ENCODE assay signal across 7 mouse cellular contexts in genomic region chr6:24514552-24515284, GRCm38 (mm10). TPM values are rescaled to one million over a fixed set of nuclear protein-coding genes. Genes with fewer than 3 reads are reported as not detected.
A peak's percentile ranks its signal among the peaks of the same experiment; 100 is the strongest.
DNase-seq lines count a peak whose midpoint lies in the region; ATAC-seq lines count a peak whose summit lies in the region.

Iqub (minus strand) TSS chr6:24515067.

- H3K4me3 ChIP-seq in embryonic facial prominence, embryonic 10.5 days = 0 out of 2 replicates have a peak within 1 kb of the TSS, but pooled peaks have one; percentile 1

- peak; percentile 81 for ATAC-seq in megakaryocyte-erythroid progenitor cell, adult 5-6 weeks (replicated peaks; ENCODE audit: low FRiP score, low TSS enrichment, poor library complexity, severe bottlenecking)

- H3K27me3 ChIP-seq in embryonic facial prominence, embryonic 10.5 days (replicated peaks; ENCODE audit: low read depth, poor library complexity, severe bottlenecking) = no peaks in the 10 kb centered on the region

- peak; percentile 55 for DNase-seq in adrenal gland, postnatal 25 days
- DNase-seq in embryonic facial prominence, embryonic 10.5 days (ENCODE audit: low spot score) = peak; percentile 66
- peak; percentile 54 for DNase-seq in heart, adult 8-10 months (ENCODE audit: low spot score)
- peak; percentile 32 for DNase-seq in kidney, adult 18-20 months
- DNase-seq in left cerebral cortex, postnatal 14 days (ENCODE audit: low spot score in 2 of 2) = peak; percentile 86 to 92
- peak; percentile 83 for DNase-seq in right cerebral cortex, postnatal 14 days

- intact Hi-C loops in left cerebral cortex, postnatal 14 days (cut with DNase I) = no loop called here

- H3K9me3 ChIP-seq in embryonic facial prominence, embryonic 10.5 days = no peaks in the 10 kb centered on the region

- peaks cover 21% of the 10 kb centered on the region for H3K36me3 ChIP-seq in embryonic facial prominence, embryonic 10.5 days (replicated peaks)

- H3K27ac ChIP-seq in embryonic facial prominence, embryonic 10.5 days (replicated peaks) = no peak within 1 kb of the TSS; the same call in 1 of the 2 replicates

- peaks cover 8% of the 10 kb centered on the region for H3K4me1 ChIP-seq in embryonic facial prominence, embryonic 10.5 days

- 24% methylated on average over 13 of the region's 13 CpGs for WGBS in embryonic facial prominence, embryonic 10.5 days

RNA-seq across cellular contexts. Expression of gene Iqub, which starts in this region (rescaled TPM):
- 0.18 TPM in 1 of 2 replicates, not detected in the other for total RNA-seq in adrenal gland, postnatal 25 days (2021)
- polyA plus RNA-seq in embryonic facial prominence, embryonic 10.5 days (2016; fragmentation: Nextera tagmentation; extraction: Ambion mirVana) = 0.20 and 0.26 TPM in 2 replicates
- under 1 TPM; 0.37 to 0.81 (median 0.57) TPM for total RNA-seq in heart, adult 8-10 months (2022)
- total RNA-seq in left cerebral cortex, postnatal 14 days (2021) = under 1 TPM; 0.79 to 0.95 TPM
- total RNA-seq in megakaryocyte-erythroid progenitor cell, adult 5-6 weeks (2014; fragmentation: Nextera tagmentation) = not detected in 2 replicates
- 0.19 TPM in 1 of 2 replicates, not detected in the other for total RNA-seq in megakaryocyte-erythroid progenitor cell, adult 5-6 weeks (2017)

Comparison
In these comparisons a context has a peak if more than half of its experiments do, and no peak if none do; other contexts are left out.
1. Peak in DNase-seq in adrenal gland, postnatal 25 days; RNA of the gene not detected or under 1 TPM.
2. Peak in DNase-seq and H3K4me3 ChIP-seq in embryonic facial prominence, embryonic 10.5 days; RNA of the gene not detected or under 1 TPM.
3. Peak in DNase-seq in heart, adult 8-10 months; RNA of the gene not detected or under 1 TPM.
4. Peak in DNase-seq in left cerebral cortex, postnatal 14 days; RNA of the gene not detected or under 1 TPM.
5. Peak in ATAC-seq in megakaryocyte-erythroid progenitor cell, adult 5-6 weeks; RNA of the gene not detected or under 1 TPM.
6. DNase-seq: peak in every context shown above with its lines; median percentile 89 in left cerebral cortex, postnatal 14 days; 83 in right cerebral cortex, postnatal 14 days; 66 in embryonic facial prominence, embryonic 10.5 days; 55 in adrenal gland, postnatal 25 days; 54 in heart, adult 8-10 months; 32 in kidney, adult 18-20 months.